ENCODE assay signal across 25 mouse cellular contexts in the genomic region with DNA sequence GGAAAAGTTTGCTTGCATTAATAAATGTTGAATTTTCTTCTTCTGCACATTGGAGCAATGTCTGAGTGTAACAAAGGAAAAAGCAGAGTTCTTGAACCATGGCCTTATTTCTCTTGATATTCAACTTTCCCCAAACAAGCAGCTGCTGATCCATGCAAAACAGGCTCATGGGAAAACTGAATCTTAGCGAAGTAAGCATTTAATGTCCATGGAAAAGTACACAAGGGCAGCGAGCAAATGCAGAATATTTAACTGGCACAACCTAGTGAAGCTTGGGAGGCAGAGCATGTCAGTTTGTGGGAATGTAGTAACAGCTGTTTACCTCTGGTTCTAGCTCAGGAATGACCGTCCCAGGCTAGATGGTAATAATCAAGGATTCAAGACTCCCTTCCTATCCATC.
"Had no signal": no experiment of that assay in that cellular context is flagged by ENCODE, and none has a peak within 500 bp of the region (broad histone marks: within the 10 kb centered on the region; RNA-seq: fewer than 3 reads in every experiment).

No protein-coding gene starts in this region.

- DNase-seq: layer of hippocampus, adult 9-11 months; liver; lung, adult 18-20 months; lung, postnatal 10 days; lung, postnatal 36 days; retina, postnatal 1 day; right cerebral cortex, postnatal 4 days; thymus, adult 2 months; thymus, postnatal 14 days; thymus, postnatal 4 days had no signal

- ATAC-seq: inflammation-experienced regulatory T-cells, adult 6 months; intestine, embryonic 16.5 days; liver, embryonic 12.5 days; midbrain, embryonic 13.5 days; midbrain, embryonic 16.5 days had no signal

- H3K9ac ChIP-seq: limb, embryonic 13.5 days; liver, embryonic 12.5 days; liver, embryonic 15.5 days; lung, embryonic 15.5 days; midbrain, embryonic 13.5 days; neural tube, embryonic 13.5 days had no signal

- H3K36me3 ChIP-seq: limb, embryonic 10.5 days; limb, embryonic 13.5 days; liver, embryonic 12.5 days; liver, embryonic 15.5 days; lung, embryonic 15.5 days; midbrain, embryonic 10.5 days; midbrain, embryonic 13.5 days; neural tube, embryonic 13.5 days had no signal

- H3K27ac ChIP-seq: layer of hippocampus, adult 2 months; limb, embryonic 10.5 days; limb, embryonic 13.5 days; liver, embryonic 12.5 days; liver, embryonic 15.5 days; lung, embryonic 15.5 days; midbrain, embryonic 10.5 days; midbrain, embryonic 13.5 days; neural tube, embryonic 13.5 days; stomach, postnatal 0 days had no signal

- H3K9me3 ChIP-seq: limb, embryonic 10.5 days; limb, embryonic 13.5 days; liver, embryonic 12.5 days; liver, embryonic 15.5 days; lung, embryonic 15.5 days; megakaryocyte, embryonic 14.5 days; midbrain, embryonic 10.5 days; midbrain, embryonic 13.5 days; neural tube, embryonic 13.5 days had no signal

- H3K4me1 ChIP-seq: limb, embryonic 10.5 days; limb, embryonic 13.5 days; liver, embryonic 12.5 days; liver, embryonic 15.5 days; lung, embryonic 15.5 days; megakaryocyte, embryonic 14.5 days; midbrain, embryonic 10.5 days; midbrain, embryonic 13.5 days; neural tube, embryonic 13.5 days had no signal

- H3K4me2 ChIP-seq: limb, embryonic 13.5 days; liver, embryonic 12.5 days; liver, embryonic 15.5 days; lung, embryonic 15.5 days; midbrain, embryonic 13.5 days; neural tube, embryonic 13.5 days had no signal

- H3K27me3 ChIP-seq: limb, embryonic 13.5 days; liver, embryonic 12.5 days; liver, embryonic 15.5 days; lung, embryonic 15.5 days; megakaryocyte, embryonic 14.5 days; midbrain, embryonic 13.5 days; neural tube, embryonic 13.5 days had no signal

- H3K4me3 ChIP-seq: layer of hippocampus, adult 2 months; limb, embryonic 10.5 days; limb, embryonic 13.5 days; liver, embryonic 12.5 days; liver, embryonic 15.5 days; lung, embryonic 15.5 days; megakaryocyte, embryonic 14.5 days; midbrain, embryonic 10.5 days; midbrain, embryonic 13.5 days; myocyte; neural tube, embryonic 13.5 days had no signal
